Mouse (Mus musculus): ENCODE data around the gene Pacsin2. TPM values are rescaled to one million over a fixed set of nuclear protein-coding genes. Genes with fewer than 3 reads are reported as not detected.
"Not testable (repeated sequence)": the region's sequence is repeated elsewhere in the genome, so short reads cannot be mapped to it uniquely, and the experiment has no call there.

Gene Pacsin2
- total RNA-seq, 2 experiments from 2014 or later: 75.8 to 77.4 TPM

DNA sequence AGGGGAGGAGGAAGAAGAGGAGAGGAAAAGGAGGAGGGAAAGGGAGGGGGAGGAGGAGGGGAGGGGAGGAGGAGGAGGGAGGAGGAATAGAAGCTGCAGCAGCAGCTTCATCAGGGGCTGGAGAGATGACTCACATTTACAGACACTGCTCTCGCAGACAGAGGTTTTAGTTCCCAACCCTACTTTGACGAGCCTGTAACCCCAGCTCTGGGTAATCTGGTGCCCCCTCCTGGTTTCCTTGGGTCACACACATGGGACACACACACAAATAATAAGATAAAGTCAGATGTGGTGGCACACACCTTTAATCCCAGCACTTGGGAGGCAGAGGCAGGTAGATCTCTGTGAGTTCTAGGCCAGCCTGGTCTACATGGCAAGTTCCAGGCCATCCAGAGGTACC lies 19.1 kb upstream of the Pacsin2 start:
- intact Hi-C loops (cut with DNase I): no loop called here
- DNase-seq (ENCODE audit: low spot score in 2 of 2): no peak

DNA sequence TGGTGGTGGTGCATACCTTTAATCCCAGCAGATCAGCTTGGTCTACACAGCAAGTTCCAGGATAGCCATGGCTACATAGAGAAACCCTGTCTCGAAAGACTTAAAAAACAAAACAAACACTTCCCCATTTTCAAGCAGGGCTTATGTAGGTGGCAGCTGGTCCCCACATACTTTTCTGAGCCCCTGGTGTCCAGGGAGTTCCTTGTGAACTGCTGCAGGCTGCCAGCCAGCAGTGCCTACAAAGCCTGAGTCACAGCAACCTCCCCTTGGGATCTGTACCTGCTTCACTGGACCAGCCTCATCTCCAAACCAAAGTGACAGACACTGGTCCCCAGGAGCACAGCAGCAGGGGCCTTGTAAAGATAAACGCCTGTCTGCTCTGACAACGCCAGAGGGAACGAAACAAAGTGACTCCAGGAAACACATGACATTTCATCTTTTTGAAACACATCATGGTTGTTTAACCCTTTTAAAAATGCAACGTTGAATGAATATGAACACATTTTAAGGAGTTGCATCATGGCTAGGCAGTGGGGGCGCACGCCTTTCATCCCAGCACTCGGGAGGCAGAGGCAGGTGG lies 18.3 kb upstream of the Pacsin2 start:
- intact Hi-C loops (cut with DNase I): no loop called here
- DNase-seq (ENCODE audit: low spot score in 2 of 2): no peak

DNA sequence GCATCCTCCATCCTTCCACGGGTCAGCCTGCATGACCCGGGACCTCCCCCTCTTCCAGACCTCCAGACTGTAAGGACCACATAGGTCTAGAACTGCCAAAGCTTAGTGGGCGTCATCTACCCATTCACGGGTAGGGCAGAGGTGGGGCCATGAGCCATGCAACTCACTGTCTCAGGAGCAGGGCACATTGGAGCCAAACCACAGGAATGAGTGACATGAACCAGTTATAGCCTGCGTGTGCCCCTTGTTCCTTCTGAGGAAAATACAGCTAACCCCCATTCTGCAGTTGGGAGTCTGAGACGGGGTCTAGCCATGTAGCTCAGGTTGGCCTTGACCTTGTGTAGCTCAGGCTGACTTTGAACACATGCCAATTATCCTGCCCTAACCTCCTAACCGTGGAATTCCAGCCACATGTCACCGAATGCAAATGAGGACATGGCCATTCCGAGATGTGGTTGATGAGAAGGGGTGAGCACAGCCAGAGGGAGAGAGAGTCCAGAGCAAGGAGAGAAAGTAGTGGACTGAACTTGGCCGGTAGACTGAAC lies 16.9 kb upstream of the Pacsin2 start:
- intact Hi-C loops (cut with DNase I): no loop called here
- DNase-seq (ENCODE audit: low spot score in 2 of 2): no peak

DNA sequence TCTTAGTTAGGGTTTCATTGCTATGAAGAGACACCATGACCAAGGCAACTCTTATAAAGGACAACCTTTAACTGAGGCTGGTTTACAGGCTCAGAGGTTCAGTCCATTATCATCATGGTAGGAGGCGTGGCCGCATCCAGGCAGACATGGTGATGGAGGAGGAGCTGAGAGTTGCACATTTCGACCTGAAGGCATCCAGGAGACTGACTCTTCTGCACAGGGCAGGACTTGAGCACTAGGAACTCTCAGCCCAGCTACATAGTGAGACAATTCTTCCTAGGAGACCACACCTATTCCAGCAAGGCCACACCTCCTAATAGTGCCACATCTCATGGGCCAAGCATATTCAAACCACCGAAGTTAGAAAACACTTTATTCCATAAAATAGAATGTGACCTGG lies 15.4 kb upstream of the Pacsin2 start:
- no peak for DNase-seq (ENCODE audit: low spot score in 2 of 2)
- intact Hi-C loops (cut with DNase I): no loop called here

DNA sequence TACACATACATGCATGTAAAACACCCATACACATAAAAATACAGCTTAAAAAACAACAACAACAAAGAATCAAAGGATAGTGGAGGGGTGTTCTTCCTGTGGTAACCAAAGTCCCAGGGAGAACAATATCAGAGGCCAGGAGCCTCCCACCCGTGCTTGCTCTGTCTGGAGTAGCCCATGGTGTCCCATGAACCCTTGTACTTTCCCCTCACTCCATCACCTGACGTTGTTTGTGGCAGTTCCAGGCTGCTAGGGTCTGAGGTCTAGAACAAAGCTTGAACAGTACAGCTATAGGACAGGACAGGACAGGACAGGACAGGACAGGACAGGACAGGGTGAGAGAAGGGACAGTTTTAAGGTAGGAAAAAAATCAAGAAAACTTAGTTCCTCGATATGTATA lies 13.7 kb upstream of the Pacsin2 start:
- intact Hi-C loops (cut with DNase I): no loop called here
- no peak for DNase-seq (ENCODE audit: low spot score in 2 of 2)

DNA sequence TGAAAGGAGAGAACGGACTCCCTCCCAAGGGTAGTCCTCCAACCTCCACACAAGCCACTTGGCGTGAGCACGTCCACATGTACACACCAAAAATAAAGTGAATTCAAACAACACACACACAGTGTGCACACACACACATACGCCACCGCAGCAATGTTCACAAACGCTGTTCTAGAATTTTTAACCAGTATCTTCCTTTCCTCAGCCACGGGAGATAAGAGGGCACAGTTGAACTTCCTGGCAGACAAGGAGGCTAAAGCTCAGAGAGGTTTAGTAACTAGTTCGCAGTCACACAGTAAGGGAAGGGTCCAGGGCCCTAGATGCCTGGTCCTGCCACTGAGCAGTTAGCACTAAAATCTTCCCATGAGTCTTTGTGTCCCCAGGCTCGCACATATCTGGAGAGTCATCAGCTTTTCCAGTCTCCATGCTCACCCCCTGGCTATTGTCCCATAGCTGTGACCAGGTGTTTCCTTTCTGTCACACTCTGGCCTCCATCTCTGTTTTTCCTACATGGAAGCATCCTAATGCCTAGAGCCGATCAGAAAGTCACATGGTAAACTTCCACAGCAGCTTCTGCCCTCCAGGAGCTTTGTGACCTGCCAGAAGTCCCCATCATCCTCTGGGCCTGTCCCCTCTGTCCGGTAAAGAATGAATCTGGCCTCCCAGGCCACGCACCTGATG lies 12.3 kb upstream of the Pacsin2 start:
- DNase-seq (ENCODE audit: low spot score in 2 of 2): no peak
- intact Hi-C loops (cut with DNase I): no loop called here

DNA sequence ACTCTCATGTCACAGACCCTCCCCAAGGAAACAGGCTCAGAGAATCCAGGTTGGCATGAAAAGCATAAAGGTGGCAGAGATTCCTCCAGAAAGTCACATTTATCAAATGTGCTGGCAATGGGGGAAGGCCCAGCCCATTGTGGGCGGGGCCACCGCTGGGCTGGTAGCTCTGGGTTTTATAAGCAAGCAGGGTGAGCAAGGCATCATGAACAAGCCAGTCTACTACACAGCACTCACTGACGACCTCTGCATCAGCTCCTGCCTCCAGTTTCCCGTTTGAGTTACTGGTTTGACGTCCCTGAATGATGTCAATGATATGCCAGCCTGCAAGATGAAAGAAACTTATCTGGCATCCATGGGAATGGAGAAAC lies 10.0 kb upstream of the Pacsin2 start:
- intact Hi-C loops (cut with DNase I): no loop called here
- no peak for DNase-seq (ENCODE audit: low spot score in 2 of 2)

DNA sequence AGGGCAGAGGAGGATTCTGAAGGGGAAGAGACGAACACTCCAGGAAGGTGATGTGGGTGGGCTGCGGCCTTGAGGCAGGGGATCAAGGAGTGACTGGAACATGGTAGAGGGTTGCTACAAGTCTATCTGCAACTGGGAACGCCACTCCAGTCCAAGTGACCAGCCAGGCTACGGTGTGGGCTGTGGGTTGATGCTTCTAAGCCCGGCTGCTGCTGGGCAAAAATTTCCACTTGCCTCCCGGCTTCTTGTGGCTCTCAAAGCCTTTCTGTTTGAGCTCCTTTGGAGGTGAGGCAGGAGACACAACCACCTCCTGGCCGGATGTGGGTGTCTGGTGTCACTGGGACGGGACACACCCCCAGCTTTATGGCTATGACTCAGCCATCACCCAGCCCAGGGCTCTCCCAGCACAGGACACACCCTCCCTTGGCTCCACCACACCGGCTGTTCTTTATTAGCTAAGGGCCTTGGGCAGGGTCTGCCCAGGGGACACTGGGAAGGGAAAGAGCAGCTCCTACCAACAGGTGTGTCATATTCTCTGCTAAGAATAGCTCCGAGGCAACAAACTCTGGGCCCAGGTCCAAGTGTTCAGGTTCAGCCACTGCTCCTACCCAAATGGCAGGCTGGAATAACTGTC lies 9.5 kb upstream of the Pacsin2 start:
- intact Hi-C loops (cut with DNase I): no loop called here

DNA sequence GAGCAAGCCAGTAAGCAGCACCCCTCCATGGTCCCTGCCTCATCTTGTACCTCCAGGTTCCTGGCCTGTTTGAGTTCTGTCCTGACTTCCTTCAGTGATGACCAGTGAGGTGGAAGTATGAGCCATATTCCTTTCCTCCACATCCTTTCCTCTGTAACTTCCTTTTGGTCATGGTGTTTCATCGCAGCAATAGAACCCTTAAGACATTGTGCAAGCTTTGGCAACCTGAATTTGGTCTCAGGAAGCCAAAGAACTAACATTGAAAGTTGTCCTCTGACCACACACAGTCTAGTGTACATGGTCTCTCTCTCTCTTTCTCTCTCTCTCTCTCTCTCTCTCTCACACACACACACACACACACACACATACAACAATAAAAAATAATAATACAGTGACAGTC lies 8.8 kb upstream of the Pacsin2 start:
- intact Hi-C loops (cut with DNase I): no loop called here
- no peak for DNase-seq (ENCODE audit: low spot score in 2 of 2)

More for the DNA sequence above, 9.5 kb upstream of the Pacsin2 start:
- DNase-seq (ENCODE audit: low spot score in 2 of 2): no peak

DNA sequence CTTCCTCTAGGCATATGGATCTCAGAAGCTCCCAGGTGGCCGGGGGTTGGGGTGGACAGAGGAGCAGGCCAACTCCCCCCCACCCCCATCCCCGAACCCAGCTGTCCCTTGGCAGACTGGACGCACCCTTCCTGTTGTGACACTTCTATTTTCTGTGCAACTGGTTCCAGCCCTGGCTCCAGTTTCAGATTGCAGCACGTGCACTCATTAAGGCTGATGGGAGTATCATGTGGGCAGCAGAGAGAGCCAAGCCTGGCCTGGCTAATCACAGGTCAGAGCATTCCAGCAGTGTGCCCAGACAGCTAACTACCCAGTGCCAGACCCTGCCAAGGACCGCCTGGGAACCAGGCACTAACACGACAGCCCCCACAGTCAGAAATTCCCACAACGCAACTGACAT lies 7.1 kb upstream of the Pacsin2 start:
- intact Hi-C loops (cut with DNase I): no loop called here
- DNase-seq (ENCODE audit: low spot score in 2 of 2): no peak

DNA sequence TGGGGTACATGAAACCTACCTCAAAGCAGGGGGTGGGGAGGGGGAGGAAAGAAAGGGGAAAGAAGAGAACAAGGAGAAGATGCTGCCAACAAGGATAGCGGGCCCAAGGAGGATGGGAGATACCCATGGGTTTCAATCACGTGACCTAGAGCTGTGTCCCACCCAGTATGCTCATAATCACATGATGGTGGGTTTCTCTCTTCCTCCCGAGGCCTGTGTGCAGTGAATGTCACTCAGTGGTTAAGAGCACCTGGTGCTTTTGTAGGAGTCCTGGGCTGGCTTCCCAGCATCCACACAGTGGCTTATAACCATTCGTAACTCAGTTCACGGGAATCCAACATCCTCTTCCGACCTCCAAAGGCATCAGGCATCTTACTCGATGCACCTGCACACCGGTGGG lies 6.0 kb upstream of the Pacsin2 start:
- DNase-seq (ENCODE audit: low spot score in 2 of 2): no peak
- intact Hi-C loops (cut with DNase I): no loop called here

DNA sequence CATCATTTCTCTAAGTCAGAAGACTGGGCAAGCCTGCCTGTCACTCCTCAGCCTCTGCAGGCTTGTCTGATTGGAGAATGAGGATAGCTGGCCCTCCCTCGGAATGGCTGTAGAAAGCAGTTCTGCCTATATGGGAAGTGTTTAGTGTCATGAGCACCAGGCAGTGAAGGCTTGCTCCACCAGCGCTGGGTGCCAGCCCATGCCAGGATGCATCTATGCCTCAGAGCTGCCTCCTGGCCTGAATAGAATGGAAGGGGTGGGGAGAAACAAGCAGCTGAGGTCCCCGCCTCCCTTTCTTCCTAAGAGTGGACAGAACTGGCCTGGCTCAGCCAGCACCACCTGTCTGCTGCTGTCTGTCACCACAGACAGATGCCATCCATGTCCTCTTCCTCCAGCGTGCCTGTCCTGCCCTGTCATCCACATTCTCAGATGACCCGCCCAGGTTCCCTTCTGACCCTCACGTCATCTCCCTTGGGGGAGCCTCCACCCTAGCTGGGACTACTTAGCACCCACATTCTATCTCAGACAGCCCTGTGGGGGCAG lies 4.9 kb upstream of the Pacsin2 start:
- intact Hi-C loops (cut with DNase I): no loop called here
- DNase-seq (ENCODE audit: low spot score in 2 of 2): no peak

DNA sequence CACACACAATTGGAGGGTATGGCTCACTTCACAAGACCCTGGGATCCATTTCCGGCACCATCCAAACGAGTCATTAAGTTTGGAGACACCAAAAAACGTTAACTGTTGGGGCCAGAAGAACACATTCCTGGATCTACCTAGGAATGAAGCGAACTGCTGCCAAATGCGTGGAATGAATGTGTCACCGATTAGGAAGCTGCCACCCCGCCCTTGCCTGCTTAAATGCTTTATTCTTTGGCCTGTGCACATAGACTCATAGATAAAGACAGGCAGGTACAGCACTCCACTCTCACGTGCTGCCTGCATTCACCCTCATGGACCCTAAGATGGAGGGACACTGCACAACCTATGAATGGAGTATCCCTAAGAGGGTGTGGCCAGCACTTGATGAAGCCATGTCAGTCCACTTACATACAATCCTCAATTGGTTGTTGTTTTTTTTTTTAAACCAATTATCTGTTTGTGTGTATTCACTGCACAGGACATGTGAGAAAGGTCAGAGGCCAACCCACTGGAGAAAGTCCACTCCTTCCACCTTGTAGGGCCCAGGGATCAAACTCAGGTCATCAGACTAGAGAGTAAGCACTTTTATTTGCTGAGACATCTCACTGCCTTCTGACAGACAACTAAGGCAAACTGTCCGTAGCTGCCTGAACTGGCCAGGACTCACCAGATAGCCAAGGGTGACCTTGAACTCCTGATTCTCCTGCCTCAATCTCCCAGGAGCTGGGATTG lies 3.0 kb upstream of the Pacsin2 start:
- intact Hi-C loops (cut with DNase I): no loop called here
- DNase-seq (ENCODE audit: low spot score in 2 of 2): no peak

DNA sequence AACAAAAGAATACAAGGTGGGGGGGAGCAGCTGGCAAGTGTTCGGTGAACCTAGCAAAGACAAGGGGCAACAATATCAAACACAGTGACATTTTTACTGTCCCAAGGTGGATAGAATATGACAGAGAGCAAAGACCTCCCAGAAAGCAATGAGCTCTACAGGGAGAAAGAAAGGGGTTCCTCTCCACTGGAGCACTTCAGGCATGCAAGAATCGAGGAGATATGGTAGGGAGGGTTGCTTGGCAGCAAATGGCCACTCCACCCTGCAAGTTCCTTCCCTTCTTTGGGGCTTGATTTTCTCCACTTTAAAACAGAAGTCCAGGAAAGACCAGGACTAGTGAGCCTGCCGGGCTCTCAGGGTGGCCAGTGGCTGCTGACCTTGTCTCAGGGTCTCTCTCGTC lies 1.9 kb upstream of the Pacsin2 start:
- intact Hi-C loops (cut with DNase I): no loop called here
- DNase-seq (ENCODE audit: low spot score in 2 of 2): no peak

DNA sequence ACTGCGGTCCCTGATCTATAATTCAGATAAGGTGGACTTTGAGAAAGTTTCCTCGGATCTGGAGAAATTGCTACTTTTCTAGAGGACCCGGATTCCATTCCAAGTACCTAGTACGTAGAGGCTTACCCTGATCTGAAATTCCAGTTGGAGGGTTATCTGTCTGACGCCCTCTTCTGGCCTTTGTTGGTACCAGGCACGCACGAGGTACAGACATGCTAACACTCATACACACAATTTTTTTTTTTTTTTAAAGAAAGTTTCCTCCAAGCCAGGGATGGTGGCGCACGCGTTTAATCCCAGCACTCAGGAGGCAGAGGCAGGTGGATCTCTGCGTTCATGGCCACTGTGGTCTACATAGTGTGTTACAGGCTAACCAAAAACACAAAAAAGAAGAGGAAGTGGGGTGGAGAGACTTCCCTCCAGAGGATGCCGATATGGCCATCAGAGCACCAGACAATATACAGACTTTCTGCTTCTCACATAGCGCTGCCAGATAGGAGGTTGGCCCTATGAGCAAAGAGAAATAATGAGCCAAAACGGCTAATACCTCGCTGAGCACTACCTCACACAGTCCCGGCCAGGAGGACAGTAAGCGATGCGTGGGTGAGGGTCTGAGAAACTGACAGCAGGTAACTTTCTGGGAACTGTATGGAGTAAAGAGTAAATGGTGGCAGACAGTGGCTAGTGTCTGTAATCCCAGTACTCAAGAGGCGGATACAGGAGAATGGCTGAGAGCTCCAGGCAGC lies 672 bp upstream of the Pacsin2 start:
- intact Hi-C loops (cut with DNase I): no loop called here
- peak in 1 of 2 experiments; percentile 36 for DNase-seq (ENCODE audit: low spot score in 2 of 2)

DNA sequence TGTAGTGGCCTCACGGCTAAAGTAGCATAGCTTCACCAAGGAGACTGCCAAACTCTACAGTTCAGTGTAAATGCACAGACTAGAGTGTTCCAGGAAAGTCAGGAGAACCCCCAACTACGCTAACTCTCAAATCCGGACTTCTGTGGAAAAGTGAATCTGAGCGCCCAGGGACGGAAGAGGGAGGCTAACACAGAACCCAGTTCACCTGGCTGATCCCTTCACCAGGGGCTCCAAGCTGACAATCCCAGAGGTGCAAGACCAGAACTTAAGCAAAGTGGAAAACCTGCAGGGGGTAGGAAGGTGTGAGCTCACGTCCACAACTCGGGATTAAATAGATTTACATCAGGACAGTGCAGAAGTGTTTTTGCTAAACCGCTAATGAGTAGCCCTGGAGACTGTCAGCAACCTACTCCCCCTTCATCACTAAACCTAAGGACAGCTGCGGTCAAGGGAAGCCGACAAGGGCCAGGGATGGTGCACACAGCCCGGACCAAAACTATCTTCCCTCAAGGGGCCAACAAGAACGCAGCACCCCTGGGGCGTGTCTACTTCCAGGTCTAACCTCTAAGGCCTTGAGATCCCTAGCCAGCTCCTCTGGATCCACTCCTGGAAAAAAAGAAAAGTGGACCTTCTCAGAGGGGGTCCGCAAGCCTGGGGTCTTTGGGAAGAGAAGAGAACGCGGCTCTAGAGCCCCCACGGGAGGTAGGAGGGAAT lies 880 bp downstream of the Pacsin2 start:
- intact Hi-C loops (cut with DNase I): no loop called here
- DNase-seq (ENCODE audit: low spot score in 2 of 2): no peak

DNA sequence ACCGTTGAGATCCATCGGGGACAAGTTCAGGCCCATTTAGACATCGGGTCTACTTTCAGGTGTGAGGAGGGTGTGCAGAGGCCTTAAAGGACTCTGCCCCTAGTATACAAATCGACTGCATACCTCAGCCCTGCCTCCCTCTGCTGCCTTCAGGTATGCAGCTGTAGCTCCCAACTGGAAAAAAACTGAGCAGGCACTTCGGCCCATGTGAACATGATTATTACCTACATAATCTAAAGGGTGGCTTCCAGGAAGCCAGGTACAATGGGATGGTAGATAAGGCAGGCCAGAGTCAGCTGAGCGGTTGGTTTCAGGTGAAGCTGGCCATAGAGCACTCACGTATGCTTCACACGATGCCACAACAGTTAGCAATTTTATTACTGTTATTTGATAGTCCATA lies 2.1 kb downstream of the Pacsin2 start:
- intact Hi-C loops (cut with DNase I): not testable (repeated sequence)

DNA sequence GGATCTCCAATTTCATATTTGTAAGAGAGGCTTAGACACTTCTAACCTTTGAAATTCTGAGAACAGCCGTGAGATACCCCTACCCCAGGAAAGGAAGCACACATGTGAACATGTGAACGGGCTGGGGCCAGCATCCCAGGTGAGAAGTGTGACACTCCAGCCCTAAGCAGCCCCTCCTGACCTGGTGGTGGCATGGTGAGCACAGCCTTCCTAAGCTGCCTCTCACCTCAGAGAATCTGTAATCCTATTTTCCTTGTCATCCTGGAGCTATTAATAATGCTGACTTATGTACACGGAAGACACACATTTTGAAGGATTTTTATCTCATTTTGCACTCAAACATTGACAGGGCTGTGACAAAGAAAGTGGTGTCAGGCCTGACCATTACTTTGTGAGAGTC lies 3.5 kb downstream of the Pacsin2 start:
- intact Hi-C loops (cut with DNase I): no loop called here
- no peak for DNase-seq (ENCODE audit: low spot score in 2 of 2)

More for the DNA sequence above, 2.1 kb downstream of the Pacsin2 start:
- not testable (repeated sequence) for DNase-seq (ENCODE audit: low spot score in 2 of 2)

DNA sequence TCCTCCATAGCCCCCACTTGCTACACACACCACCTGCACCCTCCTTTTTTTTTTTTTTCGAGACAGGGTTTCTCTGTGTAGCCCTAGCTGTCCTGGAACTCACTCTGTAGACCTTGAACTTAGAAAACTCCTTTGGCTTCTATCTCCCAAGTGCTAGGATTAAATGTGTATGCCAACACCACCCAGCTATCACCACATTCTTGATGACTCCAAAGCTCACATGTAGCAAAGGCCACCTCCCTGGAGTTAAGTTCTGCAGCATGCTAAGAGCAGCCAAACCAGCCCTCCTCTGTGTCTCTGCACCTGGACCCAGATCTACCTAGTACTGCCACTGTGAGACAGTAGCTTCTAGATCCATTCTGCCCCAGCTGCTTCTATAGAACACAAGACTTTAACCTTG lies 6.9 kb downstream of the Pacsin2 start:
- intact Hi-C loops (cut with DNase I): no loop called here

More for the DNA sequence above, 6.9 kb downstream of the Pacsin2 start:
- DNase-seq (ENCODE audit: low spot score in 2 of 2): no peak
